Mouse (Mus musculus) 3T3-L1 (cell line): ENCODE measurements around the gene Idi2.
A peak's percentile ranks its signal among the peaks of the same experiment; 100 is the strongest.
"Not testable (repeated sequence)": the region's sequence is repeated elsewhere in the genome, so short reads cannot be mapped to it uniquely, and the experiment has no call there.

Source experiments
- DNase-seq: peaks from one replicate; pipeline ENCODE4 v3.0.0-alpha.2; 2015; ENCODE audit warnings: low read depth, low spot score

Gene Idi2

DNA sequence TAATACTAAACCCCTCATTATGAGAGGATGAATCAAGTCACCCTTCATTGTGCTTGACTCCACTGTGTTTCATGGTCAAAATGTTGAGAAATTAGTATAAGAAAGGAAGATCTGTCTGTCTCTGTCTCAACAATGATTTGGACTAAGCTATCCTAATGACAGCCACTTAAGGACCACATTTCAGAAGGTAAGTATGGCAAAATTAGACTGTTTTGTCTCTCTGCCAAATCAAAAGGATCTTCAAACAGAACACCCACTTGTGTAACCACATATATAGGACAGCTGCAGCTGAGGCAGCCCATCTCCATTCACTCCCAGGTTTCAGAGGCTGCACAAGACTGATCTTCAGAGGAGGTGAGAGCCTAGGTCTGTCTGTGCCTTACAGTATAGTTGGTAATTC, at the start of gene Idi2:
Gene Idi2, plus strand, starts transcription at position 301 of the 400 bp plus-strand sequence.
- not testable (repeated sequence) for DNase-seq

DNA sequence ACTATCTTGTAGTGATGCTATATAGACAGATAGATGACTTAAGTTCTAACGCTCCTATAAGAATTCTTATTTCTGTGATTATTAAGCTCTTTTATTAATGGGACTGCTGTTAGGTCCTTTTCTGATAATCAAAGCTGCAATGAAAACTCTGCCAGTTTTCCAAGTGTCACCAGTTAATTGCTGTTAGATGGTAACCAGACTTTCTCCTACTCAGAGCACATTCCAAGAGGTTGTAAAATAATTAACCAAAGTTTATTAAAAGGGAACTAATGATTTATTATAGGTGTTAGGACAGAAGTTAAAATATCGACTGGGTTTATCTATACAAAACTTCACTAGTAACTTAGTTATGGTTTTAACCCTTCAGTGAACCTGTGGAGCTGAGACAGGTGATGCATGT, 46.7 kb upstream of the Idi2 start:
- DNase-seq = not testable (repeated sequence)

DNA sequence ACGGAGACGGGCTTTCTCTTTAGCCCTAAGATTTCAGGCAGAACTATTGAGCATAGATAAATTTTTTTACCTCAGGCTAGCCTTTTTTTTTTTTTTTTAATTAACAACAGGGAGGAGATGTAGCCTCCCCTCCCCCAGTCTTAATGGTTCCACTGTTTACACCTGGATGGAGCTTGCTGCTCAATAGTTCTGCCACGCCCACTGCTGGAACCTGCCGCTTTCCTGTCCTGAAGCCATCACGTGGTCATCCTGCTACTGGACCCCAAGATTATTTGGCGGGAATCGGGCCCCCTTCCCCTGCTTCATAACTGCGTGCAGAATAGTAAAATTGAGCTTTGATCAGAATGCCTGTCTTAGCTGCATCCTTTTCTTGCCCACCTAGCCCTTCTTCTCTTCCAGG, 38.8 kb upstream of the Idi2 start:
- DNase-seq = not testable (repeated sequence)

DNA sequence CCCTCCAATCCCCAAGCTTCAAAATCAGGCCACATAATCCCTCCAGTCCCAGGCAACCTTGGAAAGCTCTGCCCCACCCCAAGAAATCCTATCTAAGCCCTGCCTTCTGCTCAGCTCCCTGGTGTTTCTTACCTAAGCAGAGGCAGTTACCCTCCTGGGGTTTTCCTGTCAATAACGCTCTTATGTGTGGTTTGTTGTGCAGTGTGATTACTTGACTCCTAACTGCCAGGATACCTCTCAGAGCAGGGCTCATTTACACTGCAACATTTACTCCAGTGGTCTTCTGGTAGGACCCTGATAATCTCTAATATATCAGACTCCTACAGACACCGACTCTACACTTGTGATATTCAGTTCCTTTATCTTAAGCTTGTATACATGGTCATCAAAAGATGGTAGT, 19.2 kb upstream of the Idi2 start:
- DNase-seq = no peak

DNA sequence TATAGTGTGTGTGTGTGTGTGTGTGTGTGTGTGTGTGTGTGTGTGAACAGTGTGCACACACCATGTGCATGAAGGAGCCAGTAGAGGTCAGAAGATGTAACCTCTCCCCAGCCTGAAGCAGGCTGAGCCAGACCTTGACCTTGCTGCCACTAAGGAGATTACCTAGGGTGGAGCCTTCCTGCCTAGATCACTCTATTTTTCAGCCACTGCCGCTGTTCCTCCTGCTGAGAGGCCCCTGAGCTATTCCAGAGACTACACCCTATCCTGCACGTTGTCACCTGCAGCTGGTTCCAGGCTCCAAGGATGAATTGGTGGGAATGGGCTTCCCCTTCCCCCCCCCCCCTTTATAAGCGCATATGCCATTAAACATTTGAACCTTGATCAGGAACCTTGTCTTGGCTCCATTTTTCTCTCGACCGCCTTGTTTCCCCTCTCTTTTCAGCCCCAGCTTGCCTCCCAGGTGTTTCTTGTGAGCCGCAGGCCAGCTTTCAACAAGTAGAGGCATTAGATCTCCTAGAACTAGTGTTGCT, 15.0 kb upstream of the Idi2 start:
- DNase-seq = not testable (repeated sequence)

DNA sequence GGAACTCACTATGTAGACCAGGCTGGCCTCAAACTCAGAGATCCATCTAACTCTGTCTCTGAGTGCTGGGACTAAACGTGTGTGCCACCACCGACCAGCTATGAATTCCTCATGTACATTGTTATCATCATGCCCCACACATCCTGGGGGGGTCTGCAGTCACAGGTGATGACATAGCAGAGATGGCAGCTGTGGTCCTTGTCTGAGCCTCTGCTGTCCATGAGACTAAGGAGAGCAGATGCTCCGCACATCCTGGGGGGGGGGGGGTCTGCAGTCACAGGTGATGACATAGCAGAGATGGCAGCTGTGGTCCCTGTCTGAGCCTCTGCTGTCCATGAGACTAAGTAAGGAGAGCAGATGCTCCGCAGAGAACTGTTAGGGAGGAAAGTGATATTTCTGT, 11.6 kb upstream of the Idi2 start:
- DNase-seq = not testable (repeated sequence)

DNA sequence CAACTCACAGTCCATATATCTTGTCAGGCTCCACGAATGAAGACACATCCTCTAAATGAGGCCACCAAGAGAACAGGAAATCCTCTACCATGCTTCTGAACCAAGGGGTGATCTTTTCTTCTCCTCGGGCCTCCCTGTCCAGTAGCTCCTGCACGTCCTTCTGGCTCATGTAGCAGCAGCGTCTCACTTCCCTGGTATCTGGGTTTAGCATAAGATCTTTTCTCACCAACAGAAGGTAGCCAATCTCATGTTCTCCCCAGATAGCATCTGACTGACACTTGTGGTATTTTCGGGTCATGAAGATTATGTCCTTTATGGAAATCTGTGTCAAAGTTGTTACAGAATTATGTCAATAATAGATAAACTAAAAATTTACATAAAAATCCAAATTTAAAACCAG, 11.0 kb upstream of the Idi2 start:
- not testable (repeated sequence) for DNase-seq

DNA sequence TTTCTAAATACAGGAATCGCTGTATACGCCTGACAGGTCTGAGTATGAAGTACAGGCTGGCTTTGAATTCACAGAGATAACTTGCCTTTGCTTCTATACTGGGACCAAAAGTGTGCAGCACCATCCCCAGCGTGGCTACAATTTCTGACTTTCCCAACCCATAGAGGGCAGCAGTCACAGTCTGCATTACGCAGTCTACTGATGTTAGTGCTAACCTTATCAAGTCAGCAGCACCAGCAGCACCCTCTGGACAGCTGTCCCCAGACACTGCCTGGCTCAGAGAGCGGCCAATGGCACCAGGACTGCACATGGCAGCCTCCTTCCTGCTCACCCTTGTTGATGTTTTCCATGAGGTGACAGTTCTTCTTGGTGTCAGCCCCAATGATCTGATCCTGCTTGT, 8.8 kb upstream of the Idi2 start:
- not testable (repeated sequence) for DNase-seq

DNA sequence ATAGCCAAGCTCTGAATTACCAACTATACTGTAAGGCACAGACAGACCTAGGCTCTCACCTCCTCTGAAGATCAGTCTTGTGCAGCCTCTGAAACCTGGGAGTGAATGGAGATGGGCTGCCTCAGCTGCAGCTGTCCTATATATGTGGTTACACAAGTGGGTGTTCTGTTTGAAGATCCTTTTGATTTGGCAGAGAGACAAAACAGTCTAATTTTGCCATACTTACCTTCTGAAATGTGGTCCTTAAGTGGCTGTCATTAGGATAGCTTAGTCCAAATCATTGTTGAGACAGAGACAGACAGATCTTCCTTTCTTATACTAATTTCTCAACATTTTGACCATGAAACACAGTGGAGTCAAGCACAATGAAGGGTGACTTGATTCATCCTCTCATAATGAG, 4.5 kb upstream of the Idi2 start, which contains the start of gene Gm9745:
Gene Gm9745, minus strand, starts transcription at position 101 of the 400 bp plus-strand sequence.
- DNase-seq = not testable (repeated sequence)

DNA sequence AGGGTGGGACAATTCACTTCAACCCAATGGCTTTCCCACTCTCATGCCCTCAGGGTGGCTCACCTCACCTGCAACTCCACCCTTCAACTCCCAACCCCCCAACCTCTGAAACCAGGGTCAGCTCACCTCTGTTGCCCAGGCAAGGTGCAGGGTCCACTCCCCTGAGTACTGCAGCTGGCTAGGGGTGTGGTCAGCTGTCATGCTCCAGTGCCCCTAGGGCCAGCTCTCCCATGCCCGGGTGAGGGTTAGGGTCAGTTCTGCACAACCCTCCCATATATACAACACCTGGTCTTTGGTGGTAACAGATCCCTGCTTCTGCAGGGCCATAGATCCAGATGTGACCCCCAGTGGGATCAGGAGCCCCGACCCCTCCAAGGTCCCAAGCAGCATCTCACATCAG, 2.5 kb downstream of the Idi2 start:
- not testable (repeated sequence) for DNase-seq

DNA sequence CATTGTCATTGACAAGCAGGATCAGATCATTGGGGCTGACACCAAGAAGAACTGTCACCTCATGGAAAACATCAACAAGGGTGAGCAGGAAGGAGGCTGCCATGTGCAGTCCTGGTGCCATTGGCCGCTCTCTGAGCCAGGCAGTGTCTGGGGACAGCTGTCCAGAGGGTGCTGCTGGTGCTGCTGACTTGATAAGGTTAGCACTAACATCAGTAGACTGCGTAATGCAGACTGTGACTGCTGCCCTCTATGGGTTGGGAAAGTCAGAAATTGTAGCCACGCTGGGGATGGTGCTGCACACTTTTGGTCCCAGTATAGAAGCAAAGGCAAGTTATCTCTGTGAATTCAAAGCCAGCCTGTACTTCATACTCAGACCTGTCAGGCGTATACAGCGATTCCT, 4.2 kb downstream of the Idi2 start:
- not testable (repeated sequence) for DNase-seq

DNA sequence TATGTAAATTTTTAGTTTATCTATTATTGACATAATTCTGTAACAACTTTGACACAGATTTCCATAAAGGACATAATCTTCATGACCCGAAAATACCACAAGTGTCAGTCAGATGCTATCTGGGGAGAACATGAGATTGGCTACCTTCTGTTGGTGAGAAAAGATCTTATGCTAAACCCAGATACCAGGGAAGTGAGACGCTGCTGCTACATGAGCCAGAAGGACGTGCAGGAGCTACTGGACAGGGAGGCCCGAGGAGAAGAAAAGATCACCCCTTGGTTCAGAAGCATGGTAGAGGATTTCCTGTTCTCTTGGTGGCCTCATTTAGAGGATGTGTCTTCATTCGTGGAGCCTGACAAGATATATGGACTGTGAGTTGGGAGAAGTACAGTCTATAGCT, 6.4 kb downstream of the Idi2 start:
- not testable (repeated sequence) for DNase-seq

DNA sequence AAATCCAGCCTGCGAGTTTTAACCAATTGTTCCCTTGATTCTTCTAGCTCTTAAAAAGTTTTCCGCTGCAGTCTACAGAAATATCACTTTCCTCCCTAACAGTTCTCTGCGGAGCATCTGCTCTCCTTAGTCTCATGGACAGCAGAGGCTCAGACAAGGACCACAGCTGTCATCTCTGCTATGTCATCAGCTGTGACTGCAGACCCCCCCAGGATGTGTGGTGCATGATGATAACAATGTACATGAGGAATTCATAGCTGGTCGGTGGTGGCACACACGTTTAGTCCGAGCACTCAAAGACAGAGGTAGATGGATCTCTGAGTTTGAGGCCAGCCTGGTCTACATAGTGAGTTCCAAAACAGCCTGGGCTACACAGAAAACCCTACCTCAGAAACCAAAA, 6.9 kb downstream of the Idi2 start:
- DNase-seq = not testable (repeated sequence)

DNA sequence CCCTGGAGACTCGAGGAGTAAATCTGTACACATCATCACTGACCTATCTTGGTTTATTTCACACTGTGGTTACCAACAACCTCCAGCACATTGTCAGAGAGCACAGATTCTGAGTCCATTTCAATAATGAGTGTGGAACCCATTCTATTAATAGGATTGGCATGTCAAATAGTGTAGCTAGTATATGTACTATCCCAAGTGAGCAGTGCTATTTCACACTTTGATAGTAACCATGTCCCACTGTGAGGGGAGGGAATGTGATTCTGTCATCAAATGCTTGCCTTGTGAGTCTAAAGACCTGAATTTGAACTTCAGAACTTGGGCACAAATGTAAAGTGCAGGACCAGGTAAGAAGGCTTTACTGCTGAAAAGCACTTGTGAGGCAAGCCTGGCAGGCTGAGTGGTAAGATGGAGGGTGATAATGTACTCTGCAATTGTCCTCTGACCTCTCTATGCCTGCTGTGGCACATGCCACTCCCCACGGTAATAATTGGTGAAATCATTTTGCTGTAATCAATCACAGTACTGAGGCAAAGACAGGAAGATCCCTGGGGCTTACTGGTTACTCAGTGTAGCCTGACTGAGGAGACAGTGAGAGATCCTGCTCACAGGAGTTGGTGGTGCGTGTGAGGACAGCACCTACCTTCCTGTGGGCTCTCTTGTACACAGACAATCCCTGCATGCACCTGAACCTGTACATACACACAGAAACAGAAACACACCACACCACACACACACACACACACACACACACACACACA, 8.6 kb downstream of the Idi2 start:
- not testable (repeated sequence) for DNase-seq

DNA sequence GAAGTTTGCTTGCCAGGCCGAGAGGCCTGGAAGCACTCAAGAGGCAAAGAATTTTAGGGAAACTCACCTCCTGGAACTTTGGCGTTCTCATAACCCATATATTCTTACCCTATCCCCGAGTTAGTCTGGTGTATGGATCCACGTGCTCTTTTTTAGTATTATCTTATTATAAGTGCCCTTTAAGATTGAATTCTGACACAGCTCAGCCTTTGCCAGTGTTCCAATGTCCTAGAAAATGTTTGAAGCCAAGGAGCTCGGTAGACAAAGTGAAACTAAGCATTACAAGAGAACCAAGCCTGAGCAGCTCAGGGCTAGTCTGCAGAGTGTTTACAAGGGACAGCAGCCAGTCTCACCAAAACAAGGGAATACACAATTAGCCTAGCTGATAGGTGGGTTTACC, 9.6 kb downstream of the Idi2 start:
- DNase-seq = not testable (repeated sequence)

DNA sequence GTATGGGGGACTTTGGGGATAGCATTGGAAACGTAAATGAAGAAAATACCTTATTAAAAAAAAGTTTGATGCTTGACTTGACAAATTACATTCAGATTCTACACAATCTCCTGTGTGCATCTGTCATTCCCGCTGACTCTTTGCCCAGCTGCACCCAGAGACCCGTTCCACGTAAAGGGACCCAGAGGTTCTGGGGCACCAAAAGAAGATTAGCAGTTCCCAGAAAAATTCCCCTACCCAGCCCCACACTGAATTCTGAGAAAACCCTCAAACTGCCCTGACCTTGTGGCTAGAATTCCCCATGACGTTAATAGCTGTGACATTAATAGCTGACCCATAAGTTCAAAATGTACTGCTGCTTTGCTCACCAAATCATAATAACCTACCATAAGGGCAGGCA, 12.6 kb downstream of the Idi2 start:
- DNase-seq = no peak

DNA sequence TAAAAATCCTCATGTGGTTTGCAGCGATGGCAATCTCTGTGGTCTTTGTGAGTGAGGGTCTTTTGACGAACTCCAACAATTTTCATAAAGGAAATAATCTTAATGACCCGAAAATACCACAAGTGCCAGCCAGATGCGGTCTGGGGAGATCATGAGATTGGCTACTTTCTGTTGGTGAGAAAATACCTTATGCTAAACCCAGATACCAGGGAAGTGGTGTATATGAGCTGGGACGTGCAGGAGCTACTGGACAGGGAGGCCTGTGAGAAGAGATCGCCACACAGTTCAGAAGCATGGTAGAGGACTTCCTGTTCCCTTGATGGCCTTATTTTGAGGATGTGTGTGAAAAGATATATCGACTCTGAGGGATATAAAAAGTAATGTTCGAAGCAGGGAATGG, 15.1 kb downstream of the Idi2 start:
- no peak for DNase-seq

DNA sequence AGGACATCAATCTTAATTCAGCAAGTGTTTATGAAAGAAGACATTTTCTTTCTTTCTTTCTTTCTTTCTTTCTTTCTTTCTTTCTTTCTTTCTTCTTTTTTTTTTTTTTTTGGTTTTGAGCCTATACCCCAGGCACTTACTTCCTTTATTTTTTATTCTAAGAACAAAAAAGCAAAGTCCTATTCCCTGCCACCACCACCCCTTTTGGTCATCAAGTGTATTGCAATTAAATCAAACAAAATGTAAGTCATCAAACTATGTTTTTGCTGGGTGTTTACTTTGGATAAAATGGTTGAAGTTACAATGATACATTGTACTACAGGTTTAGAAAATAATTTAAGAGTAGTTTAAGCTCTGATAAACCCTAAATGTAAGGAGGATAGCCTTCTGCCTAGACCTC, 19.7 kb downstream of the Idi2 start:
- no peak for DNase-seq

DNA sequence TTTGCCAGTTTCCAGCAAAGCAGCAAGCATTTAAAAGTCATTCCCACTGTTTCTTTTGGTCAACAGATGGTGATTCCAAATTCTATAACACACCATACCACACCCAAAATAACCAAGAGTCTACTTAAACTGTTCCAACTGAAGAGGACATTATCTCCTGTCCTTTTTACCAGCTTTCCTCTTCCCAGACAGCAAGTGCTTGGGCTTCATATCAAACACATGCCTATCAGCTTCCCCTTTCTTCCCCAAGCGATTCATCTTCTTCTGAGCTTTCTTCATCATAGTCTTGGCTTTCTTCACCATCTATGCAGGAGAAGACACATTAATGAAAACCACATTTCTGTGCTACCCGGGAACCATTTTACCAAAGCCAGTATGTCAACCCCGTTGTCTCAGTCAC, 20.3 kb downstream of the Idi2 start:
- no peak for DNase-seq

DNA sequence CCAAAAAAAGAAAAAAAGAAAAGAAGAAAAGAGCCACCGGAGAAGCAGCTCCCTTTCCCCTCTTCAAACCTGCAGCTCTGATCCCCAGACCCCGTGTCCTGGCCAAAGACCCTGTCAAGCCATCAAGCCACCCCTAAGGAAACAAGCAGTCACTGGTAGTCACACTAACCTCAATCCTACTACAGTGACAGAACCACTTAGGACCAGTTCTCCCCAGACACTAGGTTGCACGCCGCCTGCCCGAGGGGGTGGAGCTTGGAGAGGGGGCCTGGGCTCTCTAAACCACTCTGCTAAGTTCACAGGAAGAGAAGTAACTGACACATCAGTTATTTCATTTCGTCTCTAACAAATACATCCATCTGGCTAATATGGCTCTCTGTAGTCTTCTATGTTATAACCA, 39.6 kb downstream of the Idi2 start:
- no peak for DNase-seq

DNA sequence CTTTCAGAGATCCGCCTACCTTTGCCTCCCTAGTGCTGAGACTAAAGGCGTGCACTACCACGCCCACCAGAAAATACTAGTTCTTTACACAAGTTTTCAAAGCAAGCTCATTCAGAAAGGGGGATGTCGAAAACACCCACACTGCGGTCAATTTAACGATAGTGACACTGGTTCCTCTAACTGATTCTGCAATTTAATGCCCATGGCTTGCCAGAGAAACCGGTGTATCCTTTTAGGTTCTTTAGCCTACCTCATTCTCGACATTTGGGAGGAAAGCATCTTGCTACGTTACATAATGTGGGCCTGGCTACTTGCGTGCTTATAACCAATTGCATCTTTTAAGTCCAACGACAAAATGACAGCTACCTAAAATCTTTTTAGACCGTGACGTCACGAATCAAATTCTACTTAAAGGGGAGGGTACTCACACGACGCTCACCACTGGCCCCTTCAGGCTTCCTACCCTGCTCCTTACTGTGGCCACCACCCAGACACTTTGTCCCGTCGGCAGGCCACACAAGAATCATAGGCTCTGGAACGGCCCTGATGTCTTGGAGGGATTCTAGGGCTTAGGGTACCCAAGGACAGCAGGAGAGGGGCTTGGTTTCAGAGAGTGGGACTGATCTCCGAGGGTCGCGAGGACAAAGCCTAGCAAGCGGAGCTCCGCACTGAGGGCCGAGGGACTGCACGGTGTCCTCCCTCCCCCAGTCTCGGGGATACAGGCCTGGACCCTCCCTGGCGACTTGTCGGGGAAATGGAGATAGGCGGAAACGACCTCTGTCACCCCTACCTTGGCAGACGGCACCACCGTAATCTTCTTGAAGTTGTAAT, 42.7 kb downstream of the Idi2 start:
- DNase-seq = peak; percentile 49

DNA sequence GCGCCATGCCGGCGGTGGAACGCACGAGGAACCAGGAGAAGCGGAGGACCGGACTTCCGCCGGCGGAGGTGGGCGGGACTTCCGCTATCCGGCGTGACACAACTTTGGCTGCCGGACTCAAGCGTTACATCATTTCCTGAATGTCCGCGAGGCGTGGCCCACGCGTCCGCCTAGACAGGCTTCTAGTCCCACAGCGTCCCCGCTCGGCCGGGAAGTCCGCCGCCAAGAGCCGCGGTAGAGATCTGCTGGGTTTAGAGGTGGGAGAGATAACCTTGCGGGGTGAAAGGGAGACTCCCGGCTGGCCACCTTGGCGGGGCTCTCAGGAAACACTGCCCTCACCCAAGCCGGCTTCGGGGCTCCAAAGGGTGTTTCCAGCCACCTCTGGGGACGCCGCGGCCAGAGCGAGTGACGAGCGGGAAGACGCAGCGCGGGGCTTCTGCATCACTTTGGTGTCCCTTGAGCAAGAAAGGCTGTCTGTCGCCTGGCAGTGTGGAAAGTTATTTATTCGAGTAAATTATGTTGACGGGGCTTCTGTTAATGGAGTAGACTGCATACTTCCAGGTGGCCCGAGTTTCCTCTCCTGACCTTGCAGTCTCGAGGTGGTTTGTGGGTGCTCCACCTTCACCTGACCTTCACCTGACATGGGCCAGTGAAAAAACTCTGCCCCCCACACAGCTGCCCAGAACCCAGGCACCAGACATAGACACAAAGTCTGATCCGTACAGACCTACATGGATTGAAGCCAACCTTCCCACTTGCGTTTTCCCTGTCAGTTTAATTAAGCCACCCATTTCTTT, 43.5 kb downstream of the Idi2 start, which contains the start of gene Gtpbp4:
Gene Gtpbp4, minus strand, starts transcription at position 94 of the 797 bp plus-strand sequence.
- DNase-seq = peak; percentile 96
